Mouse (Mus musculus) limb, embryonic 15.5 days (tissue): ENCODE data around the gene Srbd1. TPM values are rescaled to one million over a fixed set of nuclear protein-coding genes. Genes with fewer than 3 reads are reported as not detected.

Source experiments
- ATAC-seq: fragments of 200-750 bp; cut with Nextera tagmentation; 2 replicates; pipeline ENCODE4 v1.8.0; 2017; ENCODE audit warnings: low read depth, moderate TSS enrichment; ENCODE audit not compliant: insufficient number of reproducible peaks, low FRiP score, low TSS enrichment
- H3K27ac ChIP-seq: fragments of 300-500 bp; sonication (generic); 2 replicates; pipeline ENCODE4 v1.5.1; 2015; ENCODE audit warnings: moderate library complexity, mild to moderate bottlenecking, inconsistent platforms
- H3K27me3 ChIP-seq: fragments of 300-500 bp; sonication (generic); 2 replicates; pipeline ENCODE4 v1.6.1; 2015; ENCODE audit warnings: inconsistent platforms
- H3K36me3 ChIP-seq: fragments of 300-500 bp; sonication (generic); 2 replicates; pipeline ENCODE4 v1.6.1; 2015; ENCODE audit warnings: inconsistent platforms
- H3K4me1 ChIP-seq: fragments of 300-500 bp; sonication (generic); 2 replicates; pipeline ENCODE4 v1.6.1; 2015; ENCODE audit warnings: inconsistent platforms
- H3K4me2 ChIP-seq: fragments of 300-500 bp; sonication (generic); 2 replicates; pipeline ENCODE4 v1.6.1; 2015; ENCODE audit warnings: mild to moderate bottlenecking, inconsistent platforms
- H3K4me3 ChIP-seq: fragments of 300-500 bp; sonication (generic); 2 replicates; pipeline ENCODE4 v1.5.1; 2015; ENCODE audit warnings: mild to moderate bottlenecking, inconsistent platforms
- H3K9ac ChIP-seq: fragments of 300-500 bp; sonication (generic); 2 replicates; pipeline ENCODE4 v1.6.1; 2015; ENCODE audit warnings: inconsistent platforms
- H3K9me3 ChIP-seq: fragments of 300-500 bp; sonication (generic); 2 replicates; pipeline ENCODE4 v1.6.1; 2016; ENCODE audit warnings: inconsistent platforms
- WGBS: fragments of 180-500 bp; shearing (Covaris S2); methylation state at CpG from one replicate; pipeline ENCODE4 v1.1.7; 2015; 5-methylcytosine and 5-hydroxymethylcytosine counted together
- polyA plus RNA-seq: library from polyadenylated mRNA; unstranded; fragments of >200 nt; fragmentation: Nextera tagmentation; extraction: Ambion mirVana; gene quantifications from 2 replicates; pipeline ENCODE4 v1.2.1, GENCODE M21; 2015

The Srbd1 gene
- 14.5 and 15.0 TPM in 2 replicates for polyA plus RNA-seq

- Histone ChIP-seq H3K9ac (peak within 1 kb of the TSS; percentile 63), H3K36me3 (peaks cover 6% of the 10 kb centered on the region; the same call in 1 of the 2 replicates), H3K4me3 (peak within 1 kb of the TSS; percentile 75), H3K4me2 (peak within 1 kb of the TSS; percentile 82), H3K4me1 (peaks cover 15% of the 10 kb centered on the region), H3K27ac (peak within 1 kb of the TSS; percentile 63), H3K9me3 (no peaks in the 10 kb centered on the region), H3K27me3 (no peaks in the 10 kb centered on the region)
- 3% methylated on average over 24 of the region's 45 CpGs for WGBS
- ATAC-seq: peak; percentile 93
Observed at GRCm38 (mm10) chr17:86145079-86145951, at the start of gene Srbd1. Gene Srbd1 (minus strand): TSS chr17:86145175.

DNA sequence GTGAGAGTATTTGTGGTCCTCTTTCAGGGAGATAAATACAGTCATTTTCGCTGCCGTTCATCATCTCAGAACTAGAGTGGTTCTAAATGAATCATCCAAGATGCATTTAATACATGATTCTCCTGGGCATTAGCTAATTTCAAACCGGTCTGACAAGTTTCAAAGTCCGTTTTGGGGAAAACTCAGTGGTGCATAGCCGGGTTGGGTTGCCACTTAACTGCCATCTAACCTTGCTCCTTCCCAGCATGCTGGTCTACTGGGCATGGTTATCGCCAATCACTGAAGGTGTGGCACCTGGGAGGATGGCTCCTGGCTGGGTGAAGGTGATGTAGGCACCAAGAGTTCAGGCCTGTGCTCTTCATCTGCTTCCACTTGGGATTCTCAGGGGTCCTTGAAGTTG lies 49.0 kb upstream of the Srbd1 start:
- Histone ChIP-seq H3K9ac (no peak overlapping the region), H3K4me1 (peaks cover 3% of the 10 kb centered on the region), H3K27me3 (no peaks in the 10 kb centered on the region), H3K9me3 (no peaks in the 10 kb centered on the region), H3K4me2 (no peak overlapping the region), H3K27ac (no peak overlapping the region), H3K36me3 (no peaks in the 10 kb centered on the region), H3K4me3 (no peak overlapping the region)
- ATAC-seq: no peak
- WGBS: 81% methylated on average over 6 of the region's 6 CpGs

DNA sequence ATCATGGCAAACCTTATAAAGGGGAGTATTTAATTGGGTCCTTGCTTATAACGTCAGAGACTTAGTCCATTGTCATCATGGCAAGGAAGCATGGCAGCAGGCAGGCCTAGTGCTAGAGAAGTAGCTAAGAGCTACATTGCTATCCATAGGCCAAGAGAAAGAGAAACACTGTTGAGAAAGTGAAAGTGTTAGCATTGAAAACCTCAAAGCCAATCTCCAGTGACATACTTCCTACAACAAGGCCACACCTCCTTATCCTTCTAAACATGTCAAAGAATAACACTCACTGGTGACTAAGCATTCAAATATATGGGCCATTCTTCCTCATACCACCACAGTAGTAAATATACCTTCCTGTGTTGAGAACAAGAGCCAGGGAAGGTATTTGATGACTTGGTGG lies 42.8 kb upstream of the Srbd1 start:
- Histone ChIP-seq H3K27me3 (no peaks in the 10 kb centered on the region), H3K9me3 (no peaks in the 10 kb centered on the region), H3K27ac (no peak overlapping the region), H3K4me2 (no peak overlapping the region), H3K36me3 (no peaks in the 10 kb centered on the region), H3K4me3 (no peak overlapping the region), H3K4me1 (peaks cover 9% of the 10 kb centered on the region), H3K9ac (no peak overlapping the region)
- ATAC-seq: no peak
- WGBS: 84% methylated on average over 1 of the region's 1 CpGs

DNA sequence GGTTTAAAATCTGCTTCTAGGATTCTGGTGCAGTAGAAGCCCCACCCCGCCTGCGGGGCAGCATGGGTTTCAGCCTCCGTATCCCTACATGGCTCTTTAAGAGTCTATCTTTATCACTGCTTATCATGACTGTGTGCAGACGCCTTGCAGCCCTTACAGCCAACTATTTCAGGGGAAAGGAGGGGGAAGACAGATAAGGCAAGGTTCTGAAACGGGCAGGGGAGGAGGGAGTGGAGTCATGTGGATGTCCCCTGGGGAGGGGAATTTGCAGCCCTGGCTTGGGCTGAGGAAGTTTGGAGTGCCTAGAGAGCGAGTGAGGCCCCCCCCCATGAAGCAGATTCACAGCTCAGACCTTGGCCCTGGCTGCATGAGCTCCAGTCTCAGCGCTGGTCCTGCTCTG lies 40.6 kb upstream of the Srbd1 start:
- Histone ChIP-seq H3K9ac (no peak overlapping the region), H3K4me1 (peaks cover 6% of the 10 kb centered on the region; the same call in 1 of the 2 replicates), H3K4me3 (no peak overlapping the region), H3K27ac (no peak overlapping the region), H3K27me3 (no peaks in the 10 kb centered on the region), H3K9me3 (no peaks in the 10 kb centered on the region), H3K4me2 (no peak overlapping the region), H3K36me3 (no peaks in the 10 kb centered on the region)
- 35% methylated on average over 7 of the region's 7 CpGs for WGBS
- ATAC-seq: no peak

DNA sequence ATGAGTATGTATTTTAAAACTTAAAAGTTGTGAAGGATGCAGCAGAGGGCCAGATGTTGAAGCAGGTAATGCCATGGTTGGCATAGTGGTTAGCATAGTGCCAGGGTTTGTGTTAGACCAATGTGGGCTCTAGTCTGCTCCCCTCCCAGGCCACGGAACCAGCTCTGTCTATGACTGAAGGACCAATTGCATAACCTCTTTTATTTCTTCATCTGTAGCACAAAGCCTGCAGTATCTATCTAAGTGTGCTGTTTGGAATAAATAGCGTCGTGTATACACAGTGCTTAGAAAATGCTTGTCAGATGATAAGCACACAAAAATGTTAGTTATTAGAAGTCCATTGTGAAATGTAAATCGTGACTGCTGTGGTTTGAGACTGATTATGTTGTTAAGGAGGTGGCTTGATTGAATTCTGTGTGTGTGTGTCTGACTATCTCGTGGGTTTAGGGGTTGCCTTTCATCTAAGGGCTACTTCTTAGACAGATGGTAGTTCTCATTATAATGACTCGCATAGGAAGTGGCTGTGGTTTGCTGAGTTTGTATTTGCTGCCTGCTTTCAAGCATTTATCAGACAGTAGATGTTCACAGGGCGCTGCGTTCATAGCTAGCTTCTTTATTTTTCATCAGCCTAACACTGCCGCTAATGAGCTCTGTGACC lies 39.7 kb upstream of the Srbd1 start:
- Histone ChIP-seq H3K4me1 (peaks cover 6% of the 10 kb centered on the region; the same call in 1 of the 2 replicates), H3K9me3 (no peaks in the 10 kb centered on the region), H3K27me3 (no peaks in the 10 kb centered on the region), H3K4me3 (no peak overlapping the region), H3K9ac (no peak overlapping the region), H3K4me2 (no peak overlapping the region), H3K36me3 (no peaks in the 10 kb centered on the region), H3K27ac (no peak overlapping the region)
- no peak for ATAC-seq
- 68% methylated on average over 9 of the region's 9 CpGs for WGBS

- Histone ChIP-seq H3K9me3 (no peaks in the 10 kb centered on the region), H3K9ac (no peak overlapping the region), H3K36me3 (no peaks in the 10 kb centered on the region), H3K4me3 (no peak overlapping the region), H3K27ac (no peak overlapping the region), H3K4me1 (peaks cover 6% of the 10 kb centered on the region; the same call in 1 of the 2 replicates), H3K27me3 (no peaks in the 10 kb centered on the region), H3K4me2 (no peak overlapping the region)
- no peak for ATAC-seq
- WGBS: 57% methylated on average over 2 of the region's 2 CpGs
Observed at GRCm38 (mm10) chr17:86183788-86184187, 38.8 kb upstream of the Srbd1 start.

- Histone ChIP-seq H3K27me3 (no peaks in the 10 kb centered on the region), H3K27ac (no peak overlapping the region), H3K9ac (no peak overlapping the region), H3K4me1 (0 out of 2 replicates have a peak, but pooled peaks cover 3% of the 10 kb centered on the region), H3K36me3 (0 out of 2 replicates have a peak, but pooled peaks cover 7% of the 10 kb centered on the region), H3K4me3 (no peak overlapping the region), H3K9me3 (no peaks in the 10 kb centered on the region), H3K4me2 (no peak overlapping the region)
- 78% methylated on average over 7 of the region's 7 CpGs for WGBS
- no peak for ATAC-seq
Observed at GRCm38 (mm10) chr17:86176722-86177121, 31.7 kb upstream of the Srbd1 start.

- H3K27ac ChIP-seq: no peak overlapping the region
- H3K9ac ChIP-seq: no peak overlapping the region
- H3K4me1 ChIP-seq: peaks cover 4% of the 10 kb centered on the region; the same call in 1 of the 2 replicates
- WGBS: 45% methylated on average over 9 of the region's 9 CpGs
- ATAC-seq: no peak
- no peaks in the 10 kb centered on the region for H3K9me3 ChIP-seq
- H3K27me3 ChIP-seq: no peaks in the 10 kb centered on the region
- H3K36me3 ChIP-seq: 0 out of 2 replicates have a peak, but pooled peaks cover 7% of the 10 kb centered on the region
- H3K4me3 ChIP-seq: no peak overlapping the region
- no peak overlapping the region for H3K4me2 ChIP-seq
Observed at GRCm38 (mm10) chr17:86175516-86175915, 30.5 kb upstream of the Srbd1 start.

DNA sequence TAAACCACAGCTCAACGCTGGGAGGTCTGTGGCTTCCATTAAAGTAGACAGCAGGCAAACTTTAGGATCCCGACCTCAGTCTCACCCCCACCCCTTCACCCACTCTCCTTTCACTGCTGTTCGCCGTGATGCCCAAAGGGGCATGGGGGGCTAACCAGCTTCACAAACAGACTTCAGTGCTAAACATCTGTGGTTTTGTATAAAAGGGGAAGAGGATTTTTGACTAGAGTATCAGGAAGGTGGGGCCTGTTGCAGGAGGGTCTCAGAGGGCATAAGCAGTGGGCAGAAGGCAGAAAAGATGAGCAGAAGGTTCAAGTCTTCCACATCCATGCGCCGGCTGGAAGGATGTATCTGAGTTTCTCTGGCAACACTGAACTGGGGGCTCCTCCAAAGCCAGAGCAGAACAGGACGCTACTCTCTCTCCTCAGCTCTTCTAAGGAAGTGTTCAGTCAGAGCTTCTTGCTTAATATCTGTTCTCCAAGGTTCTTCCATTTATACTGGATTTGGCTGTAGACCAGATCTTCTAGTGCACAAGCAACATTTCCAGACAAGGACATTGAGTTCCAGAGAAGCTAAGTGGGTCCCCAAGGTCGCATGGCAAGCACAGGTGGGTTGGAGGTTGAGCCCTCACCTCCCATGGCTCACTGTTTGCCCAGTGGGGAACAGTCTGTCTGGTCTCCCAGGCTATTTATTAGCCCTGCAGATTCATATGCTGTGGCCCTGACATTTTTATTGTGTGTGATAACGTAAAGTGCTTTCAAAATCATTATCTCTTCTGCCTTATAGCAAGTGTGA lies 25.4 kb upstream of the Srbd1 start:
- Histone ChIP-seq H3K36me3 (0 out of 2 replicates have a peak, but pooled peaks cover 7% of the 10 kb centered on the region), H3K4me2 (peak overlapping the region; percentile 94), H3K27ac (no peak overlapping the region), H3K9ac (no peak overlapping the region), H3K9me3 (no peaks in the 10 kb centered on the region), H3K4me3 (no peak overlapping the region; the same call in 1 of the 2 replicates), H3K27me3 (no peaks in the 10 kb centered on the region), H3K4me1 (peaks cover 23% of the 10 kb centered on the region)
- 58% methylated on average over 9 of the region's 9 CpGs for WGBS
- ATAC-seq: no peak

- Histone ChIP-seq H3K27me3 (no peaks in the 10 kb centered on the region), H3K4me3 (peak overlapping the region; percentile 81), H3K9ac (no peak overlapping the region), H3K36me3 (0 out of 2 replicates have a peak, but pooled peaks cover 7% of the 10 kb centered on the region), H3K9me3 (no peaks in the 10 kb centered on the region), H3K27ac (no peak overlapping the region), H3K4me2 (peak overlapping the region; percentile 94), H3K4me1 (peaks cover 23% of the 10 kb centered on the region)
- 11% methylated on average over 6 of the region's 6 CpGs for WGBS
- ATAC-seq: no peak
Observed at GRCm38 (mm10) chr17:86169092-86169491, 24.1 kb upstream of the Srbd1 start.

GRCm38 (mm10) chr17:86168231-86168981 lies 23.4 kb upstream of the Srbd1 start:
- no peak for ATAC-seq
- no peaks in the 10 kb centered on the region for H3K27me3 ChIP-seq
- H3K4me1 ChIP-seq: peaks cover 23% of the 10 kb centered on the region
- peak overlapping the region; percentile 94 for H3K4me2 ChIP-seq
- H3K27ac ChIP-seq: peak overlapping the region; percentile 99
- 0 out of 2 replicates have a peak, but pooled peaks cover 7% of the 10 kb centered on the region for H3K36me3 ChIP-seq
- H3K9ac ChIP-seq: peak overlapping the region; percentile 88
- no peaks in the 10 kb centered on the region for H3K9me3 ChIP-seq
- under 1% methylated on average over 64 of the region's 64 CpGs for WGBS
- H3K4me3 ChIP-seq: peak overlapping the region; percentile 81
